Mouse (Mus musculus) limb, embryonic 10.5 days (tissue): ENCODE results near the gene Pip5k1c. TPM values are rescaled to one million over a fixed set of nuclear protein-coding genes. Genes with fewer than 3 reads are reported as not detected.
A peak's percentile ranks its signal among the peaks of the same experiment; 100 is the strongest.

Experiments used
- DNase-seq: peaks from one replicate; pipeline ENCODE4 v3.0.0-alpha.2; 2017; ENCODE audit warnings: low spot score
- H3K27ac ChIP-seq: fragments of 300-500 bp; sonication (generic); 2 replicates; pipeline ENCODE4 v1.5.1; 2016; ENCODE audit warnings: mild to moderate bottlenecking
- H3K27me3 ChIP-seq: fragments of 300-500 bp; sonication (generic); 2 replicates; pipeline ENCODE4 v1.6.1; 2016; ENCODE audit warnings: low read depth, mild to moderate bottlenecking; ENCODE audit not compliant: poor library complexity, severe bottlenecking
- H3K36me3 ChIP-seq: fragments of 300-500 bp; sonication (generic); 2 replicates; pipeline ENCODE4 v1.6.1; 2016; ENCODE audit warnings: mild to moderate bottlenecking, moderate library complexity
- H3K4me1 ChIP-seq: fragments of 300-500 bp; sonication (generic); 2 replicates; pipeline ENCODE4 v1.6.1; 2016
- H3K4me3 ChIP-seq: fragments of 300-500 bp; sonication (generic); 2 replicates; pipeline ENCODE4 v1.5.1; 2016; ENCODE audit warnings: mild to moderate bottlenecking, moderate library complexity
- H3K9me3 ChIP-seq: fragments of 300-500 bp; sonication (generic); replicated peaks from 2 replicates; pipeline ENCODE4 v1.6.1; 2016; ENCODE audit warnings: mild to moderate bottlenecking
- WGBS: fragments of 180-500 bp; shearing (Covaris S2); methylation state at CpG from one replicate; pipeline ENCODE4 v1.1.7; 2016; 5-methylcytosine and 5-hydroxymethylcytosine counted together
- polyA plus RNA-seq: library from polyadenylated mRNA; unstranded; fragments of >200 nt; fragmentation: Nextera tagmentation; extraction: Ambion mirVana; gene quantifications from 2 replicates; pipeline ENCODE4 v1.2.1, GENCODE M21; 2016

Gene Pip5k1c
- polyA plus RNA-seq, 1 experiment from 2014 or later, result 71.3 TPM

DNA sequence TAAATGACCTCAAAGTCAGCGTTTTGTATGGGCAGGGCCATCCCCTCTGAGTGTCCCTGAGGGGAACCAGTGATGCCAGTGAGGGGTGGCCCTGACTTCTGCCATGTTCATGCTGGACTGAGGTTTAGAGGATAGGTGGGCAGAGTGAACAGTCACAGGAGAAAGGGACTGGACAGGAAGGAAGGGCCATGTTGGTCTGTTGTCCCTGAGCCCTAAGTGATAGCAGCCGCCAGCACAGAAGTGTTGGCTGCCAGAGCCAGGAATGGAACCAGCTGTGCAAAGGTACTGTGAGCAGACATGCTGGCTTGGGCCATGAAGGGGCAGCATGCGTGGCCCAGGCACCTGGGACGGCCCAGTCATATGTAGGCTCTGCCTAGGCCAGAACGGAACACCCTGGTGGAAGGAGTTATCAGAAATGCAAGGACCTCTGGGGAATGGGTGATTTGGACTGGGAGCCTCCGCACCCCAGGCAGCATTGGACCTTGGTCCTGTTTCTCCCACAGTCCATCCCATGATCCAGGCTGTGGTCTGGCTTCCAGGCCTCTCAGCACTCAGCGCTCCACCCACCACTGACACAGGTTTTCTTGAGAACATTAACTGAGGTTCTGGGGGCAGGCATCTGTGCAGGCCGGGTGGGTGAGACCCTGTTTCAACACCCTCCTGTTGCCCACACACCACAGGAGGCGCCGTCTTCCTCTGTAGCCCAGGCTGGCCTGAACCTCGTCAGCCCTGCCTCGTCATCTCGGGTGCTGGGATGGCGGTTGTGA, 7.0 kb downstream of the Pip5k1c start:
- Histone ChIP-seq H3K9me3 (no peaks in the 10 kb centered on the region), H3K4me1 (peaks cover 75% of the 10 kb centered on the region), H3K27ac (no peak overlapping the region), H3K36me3 (peaks cover 49% of the 10 kb centered on the region), H3K4me3 (no peak overlapping the region), H3K27me3 (no peaks in the 10 kb centered on the region)
- WGBS, result 89% methylated on average over 14 of the region's 14 CpGs
- no peak for DNase-seq

DNA sequence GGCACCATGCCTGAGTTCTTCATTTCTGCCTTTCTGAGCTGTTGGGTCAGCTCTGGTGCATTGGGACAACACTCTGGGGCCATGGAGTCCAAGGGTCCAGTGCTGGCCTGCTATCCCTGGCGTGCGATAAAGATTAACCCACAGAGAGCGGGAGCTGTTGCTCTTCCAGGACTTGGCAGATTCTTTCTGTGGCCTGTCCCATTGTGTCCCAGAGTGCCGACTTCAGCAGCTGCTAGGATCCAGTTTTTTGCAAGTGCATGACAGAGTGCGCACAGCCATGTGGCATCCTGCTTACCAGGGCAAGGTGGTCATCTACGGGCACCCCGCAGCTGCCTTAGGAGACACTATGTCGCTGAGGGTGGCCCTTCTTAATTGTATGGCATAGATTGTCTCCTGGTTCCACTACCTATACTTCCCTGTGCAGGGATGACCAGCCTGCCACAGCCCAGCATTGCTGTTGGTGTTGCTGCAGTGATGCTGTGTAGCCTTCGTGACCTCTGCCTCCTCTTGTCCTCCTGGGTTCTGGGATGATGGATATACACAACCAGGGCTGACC, 7.7 kb downstream of the Pip5k1c start:
- Histone ChIP-seq H3K9me3 (no peaks in the 10 kb centered on the region), H3K4me1 (peaks cover 72% of the 10 kb centered on the region), H3K27ac (no peak overlapping the region)

DNA sequence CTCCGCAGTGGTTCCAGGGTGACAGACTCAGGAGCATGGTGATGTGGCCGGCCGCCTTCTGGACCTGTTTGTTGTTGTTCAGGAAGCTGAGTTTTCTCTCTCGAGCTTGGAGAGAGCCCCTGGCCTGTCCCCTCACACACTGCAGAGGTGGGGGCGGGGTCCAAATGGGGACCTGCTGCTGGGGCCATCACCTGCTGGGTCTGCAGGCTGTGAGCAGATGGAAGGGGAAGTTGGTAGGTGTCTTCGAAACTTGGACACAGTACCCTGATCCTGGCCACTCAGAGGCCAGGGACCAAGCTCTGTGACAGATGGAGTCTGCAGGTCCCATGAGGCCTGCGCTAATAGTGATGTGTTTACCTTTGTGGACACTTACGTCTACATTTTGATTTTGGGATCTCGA, 8.6 kb downstream of the Pip5k1c start:
- 84% methylated on average over 9 of the region's 9 CpGs for WGBS
- Histone ChIP-seq H3K36me3 (peaks cover 50% of the 10 kb centered on the region), H3K4me3 (no peak overlapping the region), H3K4me1 (peaks cover 72% of the 10 kb centered on the region), H3K27ac (no peak overlapping the region), H3K27me3 (no peaks in the 10 kb centered on the region), H3K9me3 (no peaks in the 10 kb centered on the region)
- DNase-seq, result no peak

More for the DNA sequence above, 7.7 kb downstream of the Pip5k1c start:
- WGBS, result 85% methylated on average over 9 of the region's 9 CpGs
- Histone ChIP-seq H3K4me3 (no peak overlapping the region), H3K36me3 (peaks cover 50% of the 10 kb centered on the region), H3K27me3 (no peaks in the 10 kb centered on the region)
- DNase-seq, result no peak

DNA sequence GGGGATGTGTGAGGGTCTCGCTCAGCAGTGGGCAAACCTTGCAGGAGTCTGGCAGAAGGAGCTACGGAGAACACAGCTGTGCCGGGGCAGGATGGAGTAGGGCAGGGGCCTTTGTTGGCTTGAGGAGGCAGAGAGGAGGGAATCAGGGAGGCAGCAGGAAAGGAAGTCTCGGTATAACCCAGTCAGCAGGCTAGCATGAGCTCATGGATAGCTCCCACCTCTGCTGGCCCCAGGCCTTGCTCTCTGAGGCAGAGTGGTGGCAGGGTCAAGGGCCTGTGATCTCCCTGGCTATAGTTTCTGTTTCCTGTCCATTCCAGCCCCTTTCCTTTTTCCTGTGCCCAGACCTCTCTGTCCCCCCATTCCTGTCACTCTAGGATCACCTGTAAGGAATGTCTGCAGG, 9.5 kb downstream of the Pip5k1c start:
- Histone ChIP-seq H3K27ac (peak overlapping the region; percentile 42), H3K27me3 (no peaks in the 10 kb centered on the region), H3K9me3 (no peaks in the 10 kb centered on the region), H3K4me1 (peaks cover 70% of the 10 kb centered on the region), H3K36me3 (peaks cover 53% of the 10 kb centered on the region), H3K4me3 (peak overlapping the region; percentile 16)
- DNase-seq, result no peak
- WGBS, result 81% methylated on average over 4 of the region's 4 CpGs

DNA sequence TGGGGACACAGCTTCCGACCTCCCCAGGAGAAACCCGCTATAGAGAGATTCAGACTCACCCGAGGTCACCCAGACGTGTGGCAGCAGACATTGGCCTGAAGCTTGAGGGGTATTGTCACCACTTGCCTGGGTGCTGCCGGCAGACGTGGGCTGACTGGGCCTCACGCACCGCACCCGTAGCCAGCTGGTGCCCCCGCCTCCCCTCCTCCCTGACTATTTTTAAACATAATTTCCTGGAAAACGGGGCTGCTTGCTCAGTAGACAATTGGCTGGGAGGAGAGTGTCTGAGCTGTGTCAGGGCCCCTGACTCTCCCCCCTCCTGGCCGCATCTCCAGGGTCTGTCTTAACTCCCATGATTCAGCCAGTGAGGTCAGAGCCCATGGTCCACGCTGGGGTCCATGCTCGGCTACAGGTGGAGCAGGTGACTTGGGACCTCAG, 10.0 kb downstream of the Pip5k1c start:
- Histone ChIP-seq H3K27ac (peak overlapping the region; percentile 42; the same call in 1 of the 2 replicates), H3K9me3 (no peaks in the 10 kb centered on the region), H3K4me1 (peaks cover 65% of the 10 kb centered on the region), H3K4me3 (peak overlapping the region; percentile 16), H3K36me3 (peaks cover 58% of the 10 kb centered on the region), H3K27me3 (no peaks in the 10 kb centered on the region)
- WGBS, result 82% methylated on average over 14 of the region's 14 CpGs
- no peak for DNase-seq

DNA sequence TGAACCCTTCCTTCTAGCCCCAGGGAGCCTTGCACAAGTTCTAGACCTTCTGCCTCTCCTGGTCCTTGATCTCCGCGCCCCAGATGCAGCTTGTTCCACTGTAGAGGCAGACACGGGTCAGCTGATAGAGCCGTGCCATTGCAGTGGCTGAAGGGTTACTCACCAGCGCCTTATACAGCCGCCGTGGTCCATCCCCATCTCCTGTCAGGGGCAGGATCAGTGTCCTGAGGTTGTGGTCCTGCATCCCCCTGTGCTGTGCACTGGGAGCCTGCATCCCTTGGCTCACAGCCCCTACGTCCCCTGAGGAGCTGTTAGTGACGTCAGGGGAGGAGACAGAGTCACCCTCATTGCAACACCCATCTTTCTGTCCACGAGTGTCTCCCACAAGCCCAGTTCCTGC, 10.5 kb downstream of the Pip5k1c start:
- H3K27ac ChIP-seq, result peak overlapping the region; percentile 42; the same call in 1 of the 2 replicates
- 74% methylated on average over 10 of the region's 10 CpGs for WGBS
- H3K9me3 ChIP-seq, result no peaks in the 10 kb centered on the region
- H3K27me3 ChIP-seq, result no peaks in the 10 kb centered on the region
- H3K36me3 ChIP-seq, result peaks cover 59% of the 10 kb centered on the region
- peak overlapping the region; percentile 16 for H3K4me3 ChIP-seq
- no peak for DNase-seq
- H3K4me1 ChIP-seq, result peaks cover 60% of the 10 kb centered on the region

DNA sequence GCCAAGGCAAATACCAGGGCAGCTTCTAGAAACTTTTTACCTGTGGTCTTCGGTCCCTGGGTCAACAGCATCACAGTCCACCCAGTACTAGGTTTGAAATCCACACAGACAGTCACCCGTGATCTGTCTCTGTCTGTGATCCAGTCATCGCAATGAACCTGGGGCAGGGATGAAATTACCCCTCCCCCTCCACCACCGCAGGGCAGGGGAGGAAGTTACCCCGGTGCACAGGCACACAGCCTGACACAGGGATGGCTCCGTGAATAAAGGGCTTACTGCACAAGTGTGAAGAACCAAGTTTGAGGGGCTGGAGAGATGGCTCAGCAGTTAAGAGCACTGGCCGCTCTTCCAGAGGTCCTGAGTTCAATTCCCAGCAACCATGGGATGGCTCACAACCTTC, 11.0 kb downstream of the Pip5k1c start:
- Histone ChIP-seq H3K9me3 (no peaks in the 10 kb centered on the region), H3K4me3 (no peak overlapping the region), H3K4me1 (peaks cover 57% of the 10 kb centered on the region), H3K27ac (no peak overlapping the region), H3K36me3 (peaks cover 59% of the 10 kb centered on the region), H3K27me3 (no peaks in the 10 kb centered on the region)
- no peak for DNase-seq
- WGBS, result 84% methylated on average over 7 of the region's 7 CpGs

DNA sequence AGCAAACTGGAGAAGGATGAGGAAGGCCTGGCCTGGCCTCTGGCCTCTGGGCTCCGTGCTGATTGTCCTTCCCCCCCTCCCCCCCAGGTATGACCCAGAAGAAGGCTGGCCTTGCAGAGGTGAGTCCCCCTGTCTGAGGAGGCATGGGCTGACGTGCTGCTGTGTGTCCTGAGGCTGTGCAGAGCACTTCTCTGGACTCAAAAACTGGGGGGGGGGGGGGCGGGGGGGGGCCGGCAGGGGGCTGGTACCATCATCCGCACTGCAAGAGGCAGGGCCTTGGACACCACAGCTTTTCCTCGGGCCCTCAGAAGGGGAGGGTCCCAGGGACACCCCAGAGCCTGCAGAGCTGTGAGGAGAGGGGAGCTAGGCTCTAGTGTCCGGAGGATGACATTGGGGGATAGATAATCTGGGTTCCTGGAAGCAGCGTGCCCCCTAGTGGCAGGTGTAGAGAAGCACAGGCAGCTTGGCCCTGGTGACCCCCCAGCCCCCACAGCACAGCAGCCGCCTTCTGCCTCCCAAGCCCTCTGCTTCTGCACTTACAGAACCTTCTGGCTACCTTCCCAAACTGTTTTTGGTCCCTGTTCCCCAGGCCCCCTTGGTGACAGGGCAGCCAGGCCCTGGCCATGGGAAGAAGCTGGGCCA, 12.0 kb downstream of the Pip5k1c start:
- Histone ChIP-seq H3K27ac (no peak overlapping the region), H3K27me3 (no peaks in the 10 kb centered on the region), H3K4me1 (peaks cover 47% of the 10 kb centered on the region), H3K36me3 (peaks cover 67% of the 10 kb centered on the region), H3K4me3 (no peak overlapping the region), H3K9me3 (no peaks in the 10 kb centered on the region)
- WGBS, result 25% methylated on average over 9 of the region's 9 CpGs
- DNase-seq, result peak; percentile 66

DNA sequence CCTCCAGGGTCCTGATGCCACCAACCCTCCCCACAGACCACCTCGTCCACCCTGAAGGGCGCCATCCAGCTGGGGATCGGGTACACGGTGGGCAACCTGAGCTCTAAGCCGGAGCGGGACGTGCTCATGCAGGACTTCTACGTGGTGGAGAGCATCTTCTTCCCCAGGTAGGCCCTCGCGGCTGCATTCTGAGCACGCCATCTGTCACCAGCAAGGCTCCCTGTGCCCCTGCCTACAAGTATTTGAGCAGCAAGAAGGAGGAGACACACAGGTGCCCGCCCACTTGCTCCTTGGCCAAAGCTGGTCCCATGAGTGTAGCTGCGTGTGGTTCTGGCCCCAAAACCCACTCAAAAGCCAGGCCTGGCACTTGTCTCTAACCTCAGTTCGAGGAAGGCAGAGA, 12.9 kb downstream of the Pip5k1c start:
- Histone ChIP-seq H3K9me3 (no peaks in the 10 kb centered on the region), H3K4me1 (peaks cover 38% of the 10 kb centered on the region), H3K27ac (no peak overlapping the region), H3K36me3 (peaks cover 77% of the 10 kb centered on the region), H3K4me3 (no peak overlapping the region), H3K27me3 (no peaks in the 10 kb centered on the region)
- 96% methylated on average over 14 of the region's 14 CpGs for WGBS
- DNase-seq, result no peak

DNA sequence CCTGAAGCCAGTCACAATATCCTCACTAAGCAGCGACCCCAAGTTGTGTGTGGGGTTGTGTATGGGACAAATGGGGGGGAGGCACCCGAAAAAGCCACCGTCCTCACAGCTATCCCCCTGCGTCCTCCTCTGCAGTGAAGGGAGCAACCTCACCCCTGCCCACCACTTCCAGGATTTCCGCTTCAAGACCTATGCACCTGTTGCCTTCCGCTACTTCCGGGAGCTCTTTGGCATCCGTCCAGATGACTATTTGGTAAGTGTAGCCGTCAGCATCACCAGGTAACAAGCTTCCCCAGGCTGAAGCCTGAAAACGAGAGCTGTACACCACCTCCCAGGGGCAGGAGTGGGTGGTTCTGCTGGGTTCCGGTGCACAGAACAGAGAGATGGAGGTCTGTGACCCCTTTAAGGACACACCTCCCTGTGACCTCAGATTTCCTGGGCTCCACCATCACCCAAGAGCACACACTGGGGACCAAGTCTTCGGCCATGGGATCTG, 13.5 kb downstream of the Pip5k1c start:
- peaks cover 81% of the 10 kb centered on the region for H3K36me3 ChIP-seq
- H3K9me3 ChIP-seq, result no peaks in the 10 kb centered on the region
- WGBS, result 96% methylated on average over 12 of the region's 12 CpGs
- no peaks in the 10 kb centered on the region for H3K27me3 ChIP-seq
- peaks cover 33% of the 10 kb centered on the region for H3K4me1 ChIP-seq
- no peak for DNase-seq
- H3K4me3 ChIP-seq, result no peak overlapping the region
- no peak overlapping the region for H3K27ac ChIP-seq

DNA sequence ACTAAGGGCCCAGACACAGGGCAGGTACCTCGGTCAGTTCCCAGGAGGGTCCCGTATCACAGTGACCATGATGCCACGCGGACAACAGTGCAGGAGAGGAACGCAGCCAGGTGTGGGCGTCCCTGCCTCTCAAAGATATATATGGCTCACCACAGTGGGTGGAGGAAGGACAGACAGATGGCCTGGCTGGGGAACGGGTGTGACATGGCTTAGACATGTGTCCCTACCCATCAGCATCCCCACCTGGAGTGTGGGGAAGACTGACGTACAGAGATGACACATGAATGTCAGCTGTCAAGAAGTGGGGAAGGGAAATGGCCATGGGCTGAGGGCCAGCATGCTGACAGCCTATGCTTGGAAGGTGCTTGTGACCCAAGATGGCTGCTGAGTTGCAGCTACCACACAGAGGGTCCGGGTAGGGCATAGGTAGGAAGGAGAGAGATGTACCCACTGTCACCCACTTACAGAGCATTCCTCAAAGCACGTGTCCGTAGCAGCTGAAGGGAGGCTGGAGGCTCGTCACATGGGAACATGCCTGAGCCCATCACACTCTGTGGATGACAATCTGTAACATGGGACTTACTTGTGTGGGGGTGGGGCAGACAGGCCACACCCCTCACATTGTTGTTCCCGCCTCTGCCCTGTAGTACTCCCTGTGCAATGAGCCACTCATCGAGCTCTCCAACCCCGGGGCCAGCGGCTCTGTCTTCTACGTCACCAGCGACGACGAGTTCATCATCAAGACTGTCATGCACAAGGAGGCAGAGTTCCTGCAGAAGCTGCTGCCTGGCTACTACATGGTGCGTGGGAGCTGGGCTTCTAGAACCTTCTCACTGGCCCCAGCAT, 14.3 kb downstream of the Pip5k1c start:
- Histone ChIP-seq H3K27me3 (no peaks in the 10 kb centered on the region), H3K27ac (no peak overlapping the region), H3K4me3 (no peak overlapping the region), H3K36me3 (peaks cover 83% of the 10 kb centered on the region), H3K4me1 (peaks cover 29% of the 10 kb centered on the region), H3K9me3 (no peaks in the 10 kb centered on the region)
- no peak for DNase-seq
- WGBS, result 95% methylated on average over 21 of the region's 21 CpGs

DNA sequence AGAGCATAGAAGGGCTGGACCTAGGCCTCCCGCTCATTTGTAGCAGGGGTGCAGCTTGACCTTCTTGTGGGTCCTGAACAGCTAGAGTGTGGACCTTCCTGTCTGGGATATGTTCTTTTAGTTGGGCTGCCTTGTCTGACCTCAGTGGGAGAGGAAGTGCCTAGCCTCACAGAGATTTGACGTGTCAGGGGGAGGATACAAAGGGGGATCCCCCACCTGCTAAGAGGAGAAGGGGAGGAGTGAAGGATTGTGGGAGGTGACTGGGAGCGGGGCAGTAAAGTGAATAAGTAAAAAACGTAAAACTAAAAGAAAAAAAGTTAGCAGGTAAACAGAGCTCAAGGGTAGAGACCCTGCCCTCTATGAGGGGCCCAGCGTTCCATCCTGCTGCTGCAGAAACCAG, 16.8 kb downstream of the Pip5k1c start:
- no peak overlapping the region for H3K27ac ChIP-seq
- H3K36me3 ChIP-seq, result peaks cover 100% of the 10 kb centered on the region
- H3K27me3 ChIP-seq, result no peaks in the 10 kb centered on the region
- H3K9me3 ChIP-seq, result no peaks in the 10 kb centered on the region
- DNase-seq, result no peak
- H3K4me3 ChIP-seq, result no peak overlapping the region
- H3K4me1 ChIP-seq, result peaks cover 6% of the 10 kb centered on the region
- WGBS, result 85% methylated on average over 5 of the region's 5 CpGs
